Mouse (Mus musculus) adrenal gland, adult 2 months (tissue): ENCODE results near the gene Camta1. TPM values are rescaled to one million over a fixed set of nuclear protein-coding genes. Genes with fewer than 3 reads are reported as not detected.

ENCODE experiments used
- DNase-seq: peaks from one replicate; pipeline ENCODE4 v3.0.0; 2021
- polyA plus RNA-seq: library from polyadenylated mRNA; depleted of rRNA; stranded (reverse); fragments of >200 nt; gene quantifications from 2 replicates; pipeline ENCODE4 v1.2.3, GENCODE M21; 2012
- total RNA-seq, 2 experiments: library from RNA; stranded (reverse); gene quantifications; 2 replicates each; pipeline ENCODE4 v1.2.3; 2021

The Camta1 gene
- total and polyA plus RNA-seq, 3 experiments, result 8.5 to 35.0 (median 24.0) TPM

DNA sequence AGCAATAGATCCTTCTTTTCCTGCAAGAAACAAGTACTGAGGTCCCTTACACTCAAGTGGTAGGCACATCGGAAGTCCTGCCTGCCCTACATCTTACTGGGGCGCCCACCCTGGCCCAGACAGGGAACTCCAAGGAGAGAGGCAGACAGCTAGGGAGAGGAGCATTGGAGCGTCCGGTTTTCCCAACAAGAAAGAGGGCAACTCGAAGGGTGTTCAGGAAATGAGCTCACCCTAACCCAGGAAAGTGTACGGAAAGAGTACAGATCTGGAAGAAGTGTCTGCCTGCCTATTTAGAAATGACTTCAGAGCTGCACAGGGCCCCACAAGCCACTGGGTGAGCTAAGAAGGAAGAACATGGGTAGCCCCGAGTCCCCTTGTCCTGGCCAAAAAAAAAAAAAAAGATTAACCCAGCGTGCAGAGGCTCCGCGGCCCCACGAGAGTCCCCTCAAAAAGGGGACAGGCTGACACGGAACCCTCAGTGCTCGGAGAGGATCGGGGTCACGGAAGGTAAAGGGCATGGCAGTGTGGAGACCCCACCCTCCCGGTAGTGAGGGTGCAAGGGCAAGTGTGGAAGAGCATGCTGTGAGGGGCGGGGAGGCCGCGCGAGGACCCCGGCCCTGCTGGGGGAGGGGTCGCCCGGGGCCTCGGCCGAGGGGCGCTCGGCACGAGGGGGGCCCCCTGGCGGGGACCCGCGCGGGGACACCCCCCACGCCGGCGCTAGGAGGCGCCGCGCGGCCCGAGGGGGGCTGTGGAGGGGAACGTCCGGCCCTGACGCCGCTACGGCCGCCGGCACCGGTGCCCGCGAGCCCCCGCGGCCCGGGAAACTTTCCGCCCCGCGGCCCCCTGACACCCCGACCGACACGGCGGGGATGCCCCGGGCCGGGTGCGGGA, 990 bp downstream of the Camta1 start:
- DNase-seq, result peak; percentile 40

DNA sequence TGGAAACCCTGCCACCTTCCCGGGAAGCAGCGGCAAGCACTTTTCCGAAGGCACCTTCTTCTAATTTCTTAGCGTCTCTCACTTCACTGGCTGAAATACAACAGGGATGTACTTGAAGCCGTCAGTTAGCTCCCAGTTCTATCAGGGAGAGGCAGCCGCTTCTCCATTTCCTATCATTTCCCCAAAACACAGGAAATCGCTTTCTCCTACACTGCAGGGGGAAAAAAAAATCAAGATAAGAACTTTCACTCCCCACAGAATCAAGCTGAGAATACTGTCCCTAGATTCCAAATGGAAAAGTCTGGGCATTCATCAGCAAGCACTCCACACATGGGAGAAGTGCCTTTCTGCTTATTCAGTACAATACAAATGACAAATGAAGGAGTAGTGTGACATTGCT, 2.4 kb downstream of the Camta1 start:
- DNase-seq, result no peak

DNA sequence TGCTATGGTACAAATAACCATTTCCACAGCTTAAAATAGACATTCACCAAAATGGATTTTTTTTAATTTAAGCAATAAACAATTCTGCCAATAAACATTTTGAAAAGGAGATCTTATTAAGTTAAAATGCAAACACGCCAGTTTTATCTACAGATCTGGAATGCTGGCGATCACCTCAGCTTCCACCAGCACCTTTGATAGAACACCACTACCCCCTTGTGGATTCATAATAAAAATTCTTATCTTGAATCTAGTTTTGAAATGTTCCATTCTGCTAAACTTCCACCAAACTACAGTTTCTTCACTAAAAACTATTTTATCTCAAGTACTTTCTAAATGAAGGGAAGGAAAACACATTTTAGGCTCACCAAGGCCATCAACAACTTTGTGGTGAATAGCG, 7.7 kb downstream of the Camta1 start:
- no peak for DNase-seq

DNA sequence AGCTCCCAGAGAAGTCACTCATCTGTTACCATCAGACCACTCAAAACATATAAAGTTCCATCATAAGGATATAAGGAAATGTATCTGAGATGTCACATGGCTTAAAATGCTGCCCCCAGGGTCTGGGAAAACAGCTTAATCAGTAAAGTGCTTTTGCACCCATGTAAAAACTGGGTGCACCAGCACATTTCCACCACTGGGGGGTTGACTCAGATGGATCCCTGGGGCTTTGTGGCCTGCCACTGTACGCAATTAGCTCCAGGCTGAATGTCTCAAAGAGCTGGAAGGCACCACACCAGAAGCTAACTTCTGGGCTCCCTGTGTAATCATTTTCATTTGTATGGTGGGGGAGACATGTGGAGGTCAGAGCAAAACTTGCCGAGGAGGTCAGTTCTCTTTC, 10.5 kb downstream of the Camta1 start:
- peak; percentile 55 for DNase-seq

DNA sequence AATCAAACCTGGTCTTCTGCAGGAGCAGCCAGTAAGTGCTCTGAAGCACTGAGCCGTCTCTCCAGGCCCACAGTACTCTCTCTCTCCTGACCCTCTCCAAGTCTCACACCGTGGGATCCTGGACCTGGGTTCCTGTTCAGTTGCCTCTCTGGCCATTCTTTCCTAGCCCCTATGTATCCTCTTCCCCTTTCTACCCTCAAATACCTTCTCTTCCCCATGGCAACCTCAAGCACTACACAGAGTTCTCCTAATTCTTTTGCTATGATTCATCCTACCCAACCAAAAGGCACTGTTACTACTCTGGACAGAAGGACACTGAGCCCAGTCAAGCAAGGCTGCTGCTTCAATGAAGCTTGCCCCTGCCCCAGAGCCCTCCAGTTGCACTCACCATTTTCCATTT, 19.1 kb downstream of the Camta1 start:
- DNase-seq, result no peak

DNA sequence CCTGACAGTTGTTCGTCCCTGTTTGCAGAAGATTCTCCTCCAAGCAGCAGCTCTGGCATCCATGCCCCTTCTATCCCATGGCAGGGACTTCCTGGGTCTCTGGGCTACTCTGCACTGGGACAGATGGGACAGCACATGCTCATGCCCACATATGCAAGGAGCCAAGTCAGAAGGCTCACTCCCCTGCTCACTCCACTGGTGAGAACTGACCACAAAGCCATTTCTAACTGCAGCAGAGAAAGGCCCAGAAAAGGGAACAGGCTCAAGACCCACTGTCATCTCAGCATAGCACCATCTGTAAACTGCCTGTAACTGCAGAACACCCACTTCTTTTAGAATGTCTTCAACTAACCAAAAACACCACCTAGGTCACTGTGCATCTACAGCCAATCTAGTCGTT, 23.2 kb downstream of the Camta1 start:
- DNase-seq, result no peak

DNA sequence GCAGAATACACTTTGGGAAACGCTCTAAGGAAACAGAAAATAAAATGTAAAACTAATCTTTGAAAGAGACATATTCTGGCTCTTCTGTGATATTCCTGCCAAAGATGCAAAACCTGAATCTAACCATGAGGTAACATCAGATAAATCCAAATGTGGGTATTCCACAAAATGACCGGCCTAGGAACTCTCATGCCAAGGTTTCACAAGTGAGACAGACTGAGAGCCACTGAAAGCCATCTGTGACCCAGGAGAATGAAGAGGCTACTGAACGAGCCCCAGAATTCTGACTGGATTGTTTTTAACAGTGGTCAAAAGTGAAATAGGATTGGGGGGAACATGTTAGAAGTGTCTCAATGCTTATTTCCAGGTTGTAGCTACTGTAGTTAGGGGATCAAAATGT, 25.8 kb downstream of the Camta1 start:
- DNase-seq, result no peak

DNA sequence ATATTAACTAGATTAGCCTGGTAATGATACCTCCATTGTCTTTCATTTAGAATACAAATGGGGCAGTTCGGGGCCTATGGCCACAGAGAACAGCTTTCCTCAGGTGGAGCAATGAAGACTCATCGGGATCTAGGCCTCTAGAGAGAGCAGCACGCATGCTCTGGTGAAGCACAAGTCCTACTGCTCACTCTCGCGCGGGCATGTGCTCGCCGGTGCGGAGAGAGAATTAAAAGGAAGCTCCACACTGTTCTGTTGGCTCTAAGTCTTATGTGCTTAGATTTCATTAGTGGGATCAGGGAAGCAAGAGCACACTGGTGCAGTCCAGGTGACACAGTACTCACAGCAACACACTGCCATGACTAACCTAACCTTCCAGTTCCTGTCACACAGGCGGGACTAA, 27.1 kb downstream of the Camta1 start:
- no peak for DNase-seq

DNA sequence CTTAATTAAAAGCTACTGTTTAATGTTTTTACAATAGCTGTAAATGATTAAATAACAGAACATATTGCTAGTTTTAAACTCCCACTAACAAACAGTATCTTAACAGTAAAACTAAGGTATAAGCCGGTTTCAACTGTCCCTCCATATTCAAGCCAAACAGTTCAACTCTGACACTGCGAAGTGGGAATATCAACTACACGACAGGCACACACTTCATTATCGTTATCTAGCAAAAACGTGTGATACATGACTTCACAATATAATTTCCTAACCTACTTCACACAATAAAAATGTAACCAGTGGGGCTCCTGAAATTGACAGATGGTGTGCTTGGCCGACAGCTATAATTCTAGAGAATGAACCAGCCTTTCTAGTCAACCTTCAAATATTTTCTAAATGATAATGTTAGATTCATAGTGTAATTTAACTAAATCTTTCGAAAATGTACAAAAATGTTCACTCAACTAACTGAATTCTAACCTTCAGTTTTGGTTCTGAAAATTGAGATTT, 27.7 kb downstream of the Camta1 start:
- no peak for DNase-seq

DNA sequence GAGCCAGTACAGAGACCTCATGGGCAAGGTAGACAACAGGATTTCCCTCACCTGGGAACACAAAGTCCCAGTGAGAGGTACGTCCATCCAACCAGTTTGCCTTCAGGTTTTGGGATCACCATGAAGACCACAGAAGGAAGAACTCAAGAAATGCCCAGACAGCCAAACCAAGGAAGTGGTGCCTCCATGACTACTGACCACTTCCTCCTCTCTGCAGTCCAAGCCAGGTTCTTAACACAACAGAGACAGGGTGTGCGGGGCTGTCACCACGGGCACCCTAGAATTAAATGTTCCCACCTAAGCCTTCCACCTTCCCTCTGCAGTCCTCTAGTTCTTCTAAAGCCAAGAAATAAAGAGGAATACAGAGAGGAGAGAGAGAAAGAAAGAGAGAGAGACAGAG, 33.8 kb downstream of the Camta1 start:
- DNase-seq, result no peak

DNA sequence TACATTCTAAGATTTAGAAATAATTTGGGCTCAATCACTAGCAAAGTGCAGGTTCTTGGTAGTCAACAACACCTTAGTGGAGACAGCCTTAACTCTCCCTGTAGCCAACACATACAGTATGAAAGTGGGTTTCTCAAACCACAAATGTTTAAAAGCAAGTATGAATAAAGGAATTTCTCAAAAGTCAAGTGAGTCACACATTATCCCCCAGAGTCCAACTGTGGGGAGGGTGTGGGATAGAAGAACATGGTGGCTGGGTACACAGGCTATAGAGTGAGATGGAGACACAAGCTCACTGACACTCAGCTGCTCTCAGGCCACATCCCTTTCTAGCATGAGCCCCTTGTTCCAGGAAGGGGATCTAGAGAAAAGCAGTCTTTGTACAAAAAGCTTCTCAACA, 34.3 kb downstream of the Camta1 start:
- no peak for DNase-seq

DNA sequence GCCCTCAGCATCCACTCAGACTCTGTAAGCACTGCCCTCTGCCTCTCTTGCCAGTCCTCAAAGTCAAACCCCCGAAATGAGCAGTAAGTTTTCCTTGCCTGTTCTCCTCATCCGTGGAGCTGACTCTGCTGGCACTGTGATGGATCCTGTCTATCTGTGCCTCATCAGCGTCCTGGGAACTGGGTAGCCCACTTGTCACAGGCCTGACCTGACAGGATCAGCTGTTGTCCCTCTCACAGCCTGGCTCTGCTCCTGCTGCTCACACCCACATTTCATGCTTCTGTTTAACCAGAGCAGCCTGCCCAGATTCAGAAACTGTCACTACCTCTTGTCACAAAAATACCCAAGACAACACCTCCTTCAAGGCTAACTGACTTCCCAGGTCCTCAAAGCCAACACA, 37.7 kb downstream of the Camta1 start:
- no peak for DNase-seq

DNA sequence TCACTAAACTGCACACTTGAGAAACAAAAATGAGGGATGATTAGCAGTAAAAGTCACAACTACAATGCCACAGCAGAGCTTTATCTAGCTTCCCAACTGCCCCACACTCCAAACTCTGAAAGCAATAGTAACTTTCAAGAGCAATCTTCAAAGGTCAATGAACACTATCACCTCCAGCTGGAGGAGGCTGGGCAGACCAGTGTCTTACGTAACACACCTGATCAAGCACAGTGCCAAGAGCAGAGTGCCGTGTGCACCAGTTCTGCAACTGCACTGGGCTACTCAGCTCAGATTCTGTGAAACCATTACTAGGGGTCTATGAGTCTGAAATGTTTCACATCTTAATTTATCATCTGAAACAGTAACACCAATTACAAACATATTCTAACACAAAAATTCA, 38.7 kb downstream of the Camta1 start:
- DNase-seq, result peak; percentile 9

DNA sequence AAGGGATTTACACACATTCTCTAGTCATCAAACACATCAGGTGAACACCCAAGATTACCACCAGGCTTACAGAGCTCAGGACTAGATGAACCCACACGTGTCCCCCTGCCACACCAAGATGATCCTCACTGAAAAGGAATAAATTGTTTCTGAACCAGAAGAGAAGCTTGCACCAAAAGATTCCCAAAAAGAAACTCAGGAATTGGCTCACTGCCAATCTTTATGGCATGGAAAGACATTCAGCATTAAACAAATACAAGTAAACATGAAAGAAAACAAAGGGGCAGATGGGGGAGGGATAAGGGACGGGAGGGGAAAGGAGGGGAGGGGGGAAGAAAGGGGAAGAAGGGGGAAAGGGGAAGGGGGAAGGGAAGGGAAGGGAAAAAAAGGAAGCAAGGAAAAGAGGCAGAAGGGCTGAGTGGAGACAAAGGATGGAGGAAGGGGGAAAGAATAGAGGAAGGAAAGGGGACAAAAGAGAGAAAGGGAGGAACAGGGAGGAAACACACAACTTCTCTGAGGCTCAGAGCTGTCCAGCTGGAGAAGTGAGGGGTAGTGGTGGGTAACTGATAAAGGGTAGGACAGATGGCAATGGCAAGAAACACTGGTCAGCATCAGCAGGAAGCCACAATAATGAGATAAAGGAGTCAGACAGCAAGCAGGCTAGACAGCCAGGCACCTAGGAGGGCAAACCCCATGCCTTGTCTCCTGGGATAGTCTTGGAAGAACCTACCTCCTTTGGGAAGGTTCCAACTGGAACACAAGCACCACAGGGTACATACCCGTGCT, 43.5 kb downstream of the Camta1 start:
- DNase-seq, result no peak

DNA sequence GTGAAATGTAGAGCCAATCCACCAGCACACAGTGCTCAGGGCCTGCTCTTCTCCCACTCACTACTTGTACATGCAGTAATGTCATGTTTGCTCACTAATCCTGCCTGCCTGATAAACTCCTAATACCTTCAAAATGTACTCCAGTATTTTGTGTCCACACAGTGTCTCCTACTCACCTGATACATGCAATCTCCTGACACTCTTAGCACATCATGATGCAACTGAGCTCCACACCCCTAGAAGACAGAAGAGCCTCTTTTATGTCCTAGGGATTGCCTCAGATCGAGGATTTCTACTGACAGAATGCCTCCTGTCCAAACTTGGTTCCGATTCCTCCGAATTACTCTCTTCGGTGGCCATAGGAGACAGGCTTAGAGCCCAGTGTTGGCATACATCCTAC, 48.0 kb downstream of the Camta1 start:
- DNase-seq, result no peak

DNA sequence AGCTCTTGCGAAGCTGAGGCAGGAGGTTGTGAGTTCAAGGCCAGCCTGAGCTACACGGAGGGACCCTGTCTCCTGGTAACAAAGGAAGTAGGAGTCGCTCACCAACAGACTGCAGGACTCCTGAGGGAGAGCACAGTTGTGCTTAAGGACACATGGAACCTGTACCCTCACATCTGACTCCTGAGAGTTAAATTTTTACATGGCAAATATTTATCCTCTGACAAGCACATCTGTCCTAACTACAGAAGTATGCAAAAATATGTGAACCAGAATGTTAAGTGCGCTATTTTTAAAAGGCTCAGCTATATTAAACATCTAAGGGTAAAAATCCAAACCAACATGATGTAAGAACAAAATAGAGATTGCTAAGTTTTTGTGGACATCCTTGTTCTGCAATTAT, 56.0 kb downstream of the Camta1 start:
- DNase-seq, result no peak

DNA sequence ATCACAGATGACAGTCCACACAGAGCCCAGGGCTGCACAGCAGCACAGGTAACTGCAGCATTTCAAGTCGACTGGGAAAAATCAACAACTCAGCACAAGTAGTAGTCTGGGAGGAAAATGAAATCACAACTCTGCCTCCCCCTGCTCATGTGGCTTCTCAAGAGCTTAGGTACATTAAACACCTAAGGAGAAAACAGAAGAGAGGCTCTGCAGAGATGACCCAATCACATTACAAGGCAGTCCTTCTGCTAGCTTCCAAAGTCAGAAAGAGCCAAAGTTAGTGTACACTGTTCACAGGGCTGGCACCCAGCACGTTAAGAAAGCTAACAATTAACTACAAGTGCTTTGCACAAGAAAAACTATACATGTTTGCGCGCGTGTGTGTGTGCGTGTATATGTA, 56.6 kb downstream of the Camta1 start:
- no peak for DNase-seq

DNA sequence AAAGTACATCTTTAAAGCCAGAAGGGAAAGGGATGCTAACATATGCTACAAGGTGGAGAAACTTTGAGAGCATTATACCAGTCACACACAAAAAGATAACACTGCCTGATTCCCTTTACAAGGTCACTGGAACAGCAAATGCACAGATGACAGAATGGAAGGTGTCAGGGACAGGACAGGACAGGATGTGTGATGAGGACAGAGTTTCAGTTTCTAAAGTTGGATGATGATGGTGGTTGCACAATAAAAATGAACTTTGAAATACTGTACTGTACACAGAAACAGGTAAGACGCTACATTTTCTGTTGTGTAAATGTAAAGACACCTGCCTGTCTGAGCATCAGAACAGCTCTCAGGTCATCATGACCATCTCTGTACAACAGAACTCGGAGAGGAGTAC, 57.5 kb downstream of the Camta1 start:
- no peak for DNase-seq

DNA sequence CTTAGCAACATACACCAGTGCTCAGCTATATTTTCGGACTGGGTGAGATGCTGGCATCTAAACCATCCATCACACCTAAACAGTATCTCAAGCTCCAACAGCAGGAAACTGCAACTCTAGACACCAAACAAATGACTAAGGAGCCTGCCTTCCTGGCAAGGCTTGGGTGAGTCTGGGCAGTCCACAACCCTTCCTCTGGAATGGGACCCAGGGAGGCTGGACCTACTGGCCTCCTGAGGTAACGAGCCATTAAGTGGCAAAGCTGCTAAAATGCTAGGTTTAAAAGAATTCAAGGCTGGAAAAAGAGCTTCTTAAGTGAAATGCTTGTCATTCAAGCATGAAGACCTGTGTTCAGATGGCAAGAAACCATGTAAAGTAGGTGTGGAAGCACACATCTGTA, 63.0 kb downstream of the Camta1 start:
- no peak for DNase-seq

DNA sequence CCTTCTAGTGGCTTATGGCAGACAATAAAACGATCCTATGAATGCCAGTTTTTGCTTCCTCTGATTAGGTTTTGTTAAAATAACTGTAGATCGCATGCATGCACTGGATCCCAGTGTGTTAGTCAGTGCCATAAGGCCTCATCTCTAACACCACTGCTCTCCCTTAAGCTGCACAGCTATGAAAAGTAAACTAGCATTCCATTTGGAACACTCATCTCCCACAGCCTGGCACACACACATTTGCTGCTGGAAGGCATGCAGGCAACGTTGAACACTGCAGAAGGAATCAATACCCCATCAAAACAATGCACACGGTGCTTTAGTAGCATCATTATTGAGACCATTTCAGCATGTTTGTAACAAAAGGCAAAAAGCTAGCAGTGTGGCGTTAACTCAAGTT, 68.0 kb downstream of the Camta1 start:
- no peak for DNase-seq

DNA sequence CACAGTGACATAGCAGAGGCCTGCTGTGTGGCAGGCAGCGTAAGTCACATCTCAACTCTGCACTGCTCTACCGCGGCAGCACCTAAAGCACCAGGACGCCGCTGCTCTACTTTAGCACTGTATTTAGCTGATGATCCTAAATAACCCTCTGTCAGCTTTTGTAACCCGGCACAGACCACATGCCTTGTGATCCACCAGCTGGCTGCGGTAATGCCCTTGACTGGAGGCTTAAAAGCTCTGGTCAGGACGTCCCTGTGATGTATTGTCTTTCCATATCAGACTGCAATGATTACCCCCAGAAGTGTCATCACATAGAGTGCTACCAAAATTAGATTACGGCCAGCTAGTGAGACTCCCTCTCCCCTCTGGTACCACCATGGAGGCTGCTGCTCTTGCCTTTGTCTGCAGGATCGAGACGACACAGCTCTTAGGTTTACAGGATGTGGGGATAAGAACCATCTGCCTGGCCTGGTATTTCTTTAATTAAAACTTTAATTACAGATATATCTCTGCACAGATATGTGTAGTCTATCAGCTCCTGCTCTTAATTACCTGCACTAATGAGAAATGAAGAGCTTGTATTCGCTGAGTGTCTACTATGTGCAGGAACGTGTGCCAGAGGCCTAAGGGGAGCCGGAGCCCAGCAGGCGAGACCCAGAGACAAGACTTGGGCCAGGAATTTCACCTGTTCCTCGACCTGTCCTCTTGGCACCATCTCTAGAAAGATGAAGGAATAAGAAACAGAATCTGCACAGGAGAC, 74.5 kb downstream of the Camta1 start:
- no peak for DNase-seq

DNA sequence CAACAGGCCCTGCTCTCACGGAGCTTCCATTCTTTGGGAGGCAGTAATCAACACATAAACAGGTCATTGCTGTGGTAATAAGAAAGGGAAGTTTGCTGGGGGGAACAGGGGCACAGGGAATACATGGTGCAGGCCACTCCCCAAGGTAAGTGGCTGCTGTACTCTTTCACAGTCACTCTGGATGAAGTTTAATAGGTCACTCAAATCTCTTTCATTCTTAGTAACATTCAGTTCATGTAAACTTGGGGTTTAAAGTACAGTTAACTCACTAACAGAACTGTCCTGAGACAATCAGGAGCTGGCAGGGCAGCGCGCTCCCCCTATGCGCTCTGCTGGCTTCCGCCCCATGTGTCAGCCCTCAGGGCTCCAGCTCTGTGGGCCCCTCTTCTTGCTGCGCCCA, 81.2 kb downstream of the Camta1 start:
- DNase-seq, result no peak
